Mouse (Mus musculus) kidney, postnatal 36 days (tissue): ENCODE data around the gene Sod2.
"Not testable (repeated sequence)": the region's sequence is repeated elsewhere in the genome, so short reads cannot be mapped to it uniquely, and the experiment has no call there.

ENCODE experiments used
- DNase-seq, 2 experiments: peaks; one replicate each; pipeline ENCODE4 v3.0.0; 2021 to 2022; ENCODE audit warnings: mixed read lengths in 2 of 2

Sod2 gene

DNA sequence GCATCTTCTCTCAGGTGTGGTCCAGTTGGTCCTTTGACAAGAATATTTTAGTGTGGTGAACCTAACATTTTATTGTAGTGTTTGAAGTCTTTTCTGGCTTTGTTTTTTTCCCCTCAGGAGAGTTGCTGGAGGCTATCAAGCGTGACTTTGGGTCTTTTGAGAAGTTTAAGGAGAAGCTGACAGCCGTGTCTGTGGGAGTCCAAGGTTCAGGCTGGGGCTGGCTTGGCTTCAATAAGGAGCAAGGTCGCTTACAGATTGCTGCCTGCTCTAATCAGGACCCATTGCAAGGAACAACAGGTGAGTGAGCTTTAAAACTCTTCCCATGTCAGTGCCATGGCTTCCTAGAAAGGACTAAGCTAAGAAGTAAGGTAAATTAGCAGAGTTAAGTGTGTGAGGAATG is 6.7 kb downstream of the Sod2 start:
- DNase-seq, result peak; percentile 84 to 85

DNA sequence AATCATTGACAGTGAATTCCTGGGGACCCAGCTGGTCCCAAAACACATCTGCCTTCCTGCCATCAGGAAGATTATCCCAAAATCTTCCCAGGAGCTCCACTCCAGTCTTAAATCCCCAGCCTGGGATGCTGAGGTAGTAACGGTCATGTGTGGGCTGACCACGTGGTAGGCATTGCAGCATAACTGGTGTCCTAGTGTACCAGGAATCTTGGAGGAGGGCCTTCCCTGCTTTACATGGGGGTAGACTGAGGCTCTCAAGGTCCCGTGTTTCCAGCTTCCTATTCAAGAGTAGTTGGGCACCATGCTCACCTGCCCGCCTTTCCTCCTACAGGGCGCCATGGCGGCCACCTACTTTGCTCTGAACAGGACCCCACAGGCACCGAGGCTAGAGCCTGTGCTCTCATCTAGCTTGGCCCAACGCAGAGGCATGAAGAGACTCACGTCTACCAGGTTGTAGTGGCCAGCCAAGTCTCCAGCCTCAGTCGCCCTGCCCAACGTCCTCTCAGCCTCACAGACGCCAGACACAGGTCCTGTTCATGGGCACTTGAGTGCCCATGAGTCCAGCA is 30.1 kb downstream of the Sod2 start:
- not testable (repeated sequence) for DNase-seq

DNA sequence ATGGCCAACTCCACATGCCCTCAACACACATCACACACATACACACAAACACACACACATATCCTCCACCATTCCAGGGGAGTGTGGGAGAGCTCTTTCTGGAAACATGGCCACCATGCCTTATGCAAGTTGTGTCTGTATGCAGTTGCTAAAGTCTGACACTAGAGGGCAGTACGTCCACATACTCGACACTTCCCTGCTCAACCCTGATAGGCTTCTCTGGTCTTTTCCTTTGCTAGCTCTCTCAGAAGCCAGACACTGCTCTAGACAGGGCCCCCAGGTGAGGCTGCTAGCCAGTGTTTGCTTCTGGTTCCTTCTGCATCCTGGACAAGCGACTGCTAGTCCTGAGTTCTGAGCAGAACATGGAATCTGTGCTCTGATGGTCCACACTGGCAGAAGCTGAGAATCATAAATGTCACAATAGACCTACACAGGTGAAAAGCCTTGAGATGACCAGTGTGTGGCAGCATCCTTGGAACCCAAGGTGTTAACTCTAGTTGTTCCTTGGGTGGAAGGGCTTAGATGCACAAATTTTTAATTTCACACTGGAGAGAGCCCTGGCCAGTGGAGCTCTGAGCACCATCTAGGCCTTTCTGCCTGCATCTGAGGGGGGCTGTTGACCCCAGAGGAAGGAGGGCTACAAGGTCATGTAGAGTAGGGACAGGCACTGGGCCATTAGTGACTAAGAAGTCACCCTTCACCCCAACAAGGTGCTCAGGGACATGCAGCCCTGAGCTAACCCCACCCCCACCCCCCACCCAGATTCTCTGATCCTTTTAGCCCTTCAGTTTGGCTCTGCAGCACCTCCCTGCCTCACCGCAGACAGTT is 37.4 kb downstream of the Sod2 start:
- DNase-seq, result peak; percentile 16 to 47

DNA sequence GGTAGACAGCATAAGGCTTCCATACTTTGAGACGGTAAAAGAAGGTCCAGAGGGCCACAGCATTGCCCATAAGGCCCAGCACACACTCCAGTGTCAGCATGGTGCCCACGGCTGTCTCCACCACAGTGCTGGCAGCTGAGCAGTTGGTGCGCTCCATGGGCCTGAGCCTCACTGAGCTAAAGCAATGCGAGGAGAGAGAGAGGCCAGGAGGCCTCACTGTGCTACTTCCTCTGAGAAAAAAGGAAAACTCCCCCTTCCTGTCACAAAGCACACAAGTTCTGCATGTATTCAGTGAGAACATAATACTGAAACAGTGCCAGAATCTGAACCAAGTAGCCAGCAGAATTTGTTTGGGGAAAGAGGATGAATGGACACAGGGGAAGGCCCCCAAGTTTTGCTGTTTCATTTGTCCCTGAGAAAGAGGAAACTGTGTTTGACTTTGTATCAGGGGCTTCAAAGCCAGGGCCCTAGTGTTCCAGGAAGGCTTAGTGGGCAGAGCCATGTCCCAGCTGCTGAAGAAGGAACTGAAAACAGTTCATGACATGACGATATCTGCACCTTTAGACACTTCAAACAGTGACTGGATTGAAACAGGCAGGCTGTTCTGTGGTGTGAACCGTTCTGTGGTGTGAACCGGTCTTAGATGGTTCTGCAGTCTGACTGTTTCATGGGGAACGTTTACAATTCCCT is 45.6 kb downstream of the Sod2 start, which contains the start of gene Gpr31b:
TSS of gene Gpr31b (minus strand) at position 173 of the 690 bp plus-strand sequence.
- not testable (repeated sequence) for DNase-seq

DNA sequence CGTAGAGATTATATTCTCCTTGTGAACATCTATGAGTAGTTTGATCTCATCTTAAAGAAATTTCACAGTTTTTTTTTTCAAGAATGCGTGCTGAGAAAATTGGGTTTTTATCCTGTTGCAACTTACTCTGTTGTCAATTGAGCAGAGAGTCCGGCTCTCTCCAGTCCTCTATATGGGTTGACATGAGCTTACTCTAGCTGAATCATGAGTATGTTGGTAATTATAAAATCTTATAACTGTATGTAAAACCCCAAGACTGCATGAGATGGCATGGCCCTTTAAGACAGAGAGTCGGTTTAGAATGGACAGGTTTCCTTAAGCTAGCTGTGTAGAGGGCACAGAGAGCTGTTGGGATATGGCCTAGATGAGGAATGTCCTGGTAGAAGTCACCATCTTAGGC is 54.2 kb downstream of the Sod2 start, which contains the start of gene Tcp10b:
TSS of gene Tcp10b (plus strand) at position 301 of the 400 bp plus-strand sequence.
- DNase-seq, result not testable (repeated sequence)

DNA sequence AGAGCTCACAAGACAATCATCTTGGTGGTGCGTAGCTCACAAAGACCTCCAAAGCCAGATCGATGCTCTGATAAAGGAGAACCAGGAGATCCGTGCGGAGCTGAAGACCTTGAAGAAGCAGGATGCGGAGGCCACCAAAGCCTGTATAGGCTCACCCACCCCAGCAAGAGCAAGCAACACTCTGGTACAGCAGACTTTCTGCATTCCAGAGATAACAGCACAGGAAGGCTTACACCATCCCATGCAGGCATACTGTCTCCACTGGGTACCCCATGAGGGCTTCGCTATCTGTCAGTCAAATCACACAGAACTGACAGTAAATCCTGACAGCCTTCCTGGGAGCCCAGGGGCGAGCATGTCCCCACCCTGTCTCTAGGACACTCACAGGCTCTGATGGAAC is 56.2 kb downstream of the Sod2 start:
- DNase-seq, result not testable (repeated sequence)

DNA sequence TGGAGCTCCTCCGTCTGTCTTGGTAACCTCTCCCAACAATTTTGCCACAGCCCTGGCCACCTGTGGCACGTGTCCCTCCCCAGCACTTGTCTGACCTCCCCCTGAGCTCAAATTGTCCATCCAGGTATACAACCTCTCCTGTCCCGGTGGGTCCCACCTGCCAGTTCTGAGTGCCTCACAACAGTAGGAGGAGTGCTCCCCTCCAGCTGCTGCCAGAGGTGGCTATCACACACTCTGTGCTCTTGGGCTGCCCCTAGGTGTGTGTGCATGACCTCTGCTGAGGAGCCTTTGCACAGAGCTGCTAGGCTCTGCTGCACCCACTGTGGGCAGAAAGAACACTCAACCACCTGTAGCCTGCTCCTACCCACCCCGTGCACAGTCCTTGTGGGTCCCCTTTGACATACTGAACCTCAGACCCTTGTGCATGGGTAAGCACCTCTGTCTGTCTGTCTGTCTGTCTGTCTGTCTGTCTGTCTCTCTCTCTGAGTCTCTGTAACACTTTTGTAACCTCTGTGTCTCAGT is 61.3 kb downstream of the Sod2 start:
- not testable (repeated sequence) for DNase-seq

DNA sequence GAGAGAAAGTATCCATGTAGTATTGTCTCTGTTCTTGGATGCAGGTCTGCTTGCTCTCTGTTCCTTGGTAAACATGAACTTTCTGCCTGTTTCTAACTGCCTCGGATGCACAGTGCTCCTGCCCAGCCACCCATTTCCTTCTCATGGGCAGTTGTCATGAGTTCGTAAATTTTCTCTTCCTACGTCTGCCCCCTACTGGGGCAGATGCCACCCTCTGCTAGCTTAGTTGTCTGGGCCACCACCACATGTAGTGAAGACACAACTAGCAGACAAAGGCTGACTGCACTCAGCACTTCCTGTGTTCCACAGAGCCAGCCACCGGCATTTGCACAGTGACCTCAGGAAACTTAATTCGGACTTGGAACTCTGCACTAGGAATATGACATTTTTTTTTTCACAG is 62.6 kb downstream of the Sod2 start:
- not testable (repeated sequence) for DNase-seq
